Mouse (Mus musculus) kidney, embryonic 16.5 days (tissue): ENCODE data around the gene Lyrm7. TPM values are rescaled to one million over a fixed set of nuclear protein-coding genes. Genes with fewer than 3 reads are reported as not detected.

ENCODE experiments used
- ATAC-seq: fragments of 200-750 bp; cut with Nextera tagmentation; 2 replicates; pipeline ENCODE4 v1.8.0; 2017; ENCODE audit warnings: moderate TSS enrichment; ENCODE audit not compliant: low FRiP score, low TSS enrichment
- H3K27ac ChIP-seq: fragments of 300-500 bp; sonication (generic); 2 replicates; pipeline ENCODE4 v1.5.1; 2014; ENCODE audit warnings: low read length
- H3K27me3 ChIP-seq: fragments of 300-500 bp; sonication (generic); 2 replicates; pipeline ENCODE4 v1.6.1; 2014; ENCODE audit warnings: low read length, control low read depth, mixed read lengths; ENCODE audit not compliant: insufficient read depth
- H3K36me3 ChIP-seq: fragments of 300-500 bp; sonication (generic); 2 replicates; pipeline ENCODE4 v1.6.1; 2014; ENCODE audit warnings: low read length, control low read depth, mixed read lengths; ENCODE audit not compliant: insufficient read depth
- H3K4me1 ChIP-seq: fragments of 300-500 bp; sonication (generic); 2 replicates; pipeline ENCODE4 v1.6.1; 2014; ENCODE audit warnings: low read length, control low read depth, mixed read lengths; ENCODE audit not compliant: insufficient read depth
- H3K4me2 ChIP-seq: fragments of 300-500 bp; sonication (generic); replicated peaks from 2 replicates; pipeline ENCODE4 v1.6.1; 2014; ENCODE audit warnings: low read depth, low read length
- H3K4me3 ChIP-seq: fragments of 300-500 bp; sonication (generic); 2 replicates; pipeline ENCODE4 v1.5.1; 2014; ENCODE audit warnings: mild to moderate bottlenecking, low read length
- H3K9ac ChIP-seq: fragments of 300-500 bp; sonication (generic); replicated peaks from 2 replicates; pipeline ENCODE4 v1.6.1; 2014; ENCODE audit warnings: low read length
- H3K9me3 ChIP-seq: fragments of 300-500 bp; sonication (generic); 2 replicates; pipeline ENCODE4 v1.6.1; 2016; ENCODE audit warnings: low read length, control low read depth
- WGBS: fragments of 180-500 bp; shearing (Covaris S2); extraction: QIAGEN DNeasy Blood & Tissue Kit; methylation state at CpG from one replicate; pipeline ENCODE4 v1.1.7; 2014; 5-methylcytosine and 5-hydroxymethylcytosine counted together
- polyA plus RNA-seq: library from polyadenylated mRNA; unstranded; fragments of >200 nt; fragmentation: Nextera tagmentation; extraction: Ambion mirVana; gene quantifications from 2 replicates; pipeline ENCODE4 v1.2.1, GENCODE M21; 2015

The Lyrm7 gene
- polyA plus RNA-seq, 1 experiment from 2014 or later: 9.2 TPM

- H3K27ac ChIP-seq: no peak overlapping the region
- no peaks in the 10 kb centered on the region for H3K36me3 ChIP-seq
- no peak overlapping the region for H3K9ac ChIP-seq
- H3K27me3 ChIP-seq: no peaks in the 10 kb centered on the region
- H3K4me1 ChIP-seq: peaks cover under 1% of the 10 kb centered on the region
- no peak overlapping the region for H3K4me3 ChIP-seq
- H3K9me3 ChIP-seq: no peaks in the 10 kb centered on the region
- WGBS: 94% methylated on average over 4 of the region's 4 CpGs
- no peak overlapping the region for H3K4me2 ChIP-seq
- ATAC-seq: no peak
Measured at GRCm38 (mm10) chr11:54791458-54791857, 69.3 kb downstream of the Lyrm7 start.

DNA sequence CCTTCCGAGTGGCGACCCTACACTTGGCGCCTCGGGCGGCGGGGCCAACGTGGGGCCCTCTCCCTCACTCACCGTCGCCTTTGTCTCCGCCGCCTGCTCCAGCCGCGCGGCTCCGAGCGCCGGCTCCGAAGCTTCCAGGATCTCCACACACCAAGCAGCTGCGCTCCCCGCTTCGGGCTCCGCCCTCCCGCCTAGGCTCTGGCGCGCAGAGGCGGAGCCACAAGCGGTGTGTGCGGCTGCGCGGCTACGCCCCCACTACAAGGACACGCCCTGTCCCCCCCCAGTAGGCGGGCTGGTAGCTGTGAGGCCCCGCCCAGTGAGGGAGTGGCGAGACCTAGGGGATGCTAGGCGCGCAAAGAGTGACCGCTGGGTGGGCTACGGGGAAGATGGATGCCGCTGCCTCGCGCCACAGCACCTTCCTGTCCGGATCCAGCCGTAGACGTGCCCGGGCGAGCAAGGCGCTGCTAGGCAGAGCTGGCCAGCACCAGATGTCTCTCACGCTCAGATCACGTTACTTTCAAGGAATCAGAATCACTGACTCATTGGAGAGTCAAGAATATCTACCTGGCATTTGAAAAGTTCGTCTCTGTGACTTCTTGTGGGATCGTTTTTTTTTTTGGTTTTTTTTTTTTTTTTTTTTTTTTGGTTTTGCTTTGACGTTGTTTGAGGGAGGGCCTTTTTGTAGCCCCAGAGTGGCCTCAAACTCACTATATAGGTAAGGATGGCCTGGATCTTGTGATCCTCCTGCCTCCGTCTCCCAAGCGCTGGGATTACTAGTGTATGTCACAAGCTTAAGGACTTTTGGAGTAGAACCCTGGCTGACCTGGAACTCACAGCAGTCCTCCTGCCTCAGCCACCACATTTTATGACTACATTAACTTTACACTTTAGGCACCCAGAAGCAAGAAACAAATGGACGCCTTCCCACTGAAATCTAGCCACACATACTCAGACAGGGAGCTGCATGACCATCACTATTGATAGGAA lies 72.9 kb downstream of the Lyrm7 start, which contains the start of gene Cdc42se2:
Gene Cdc42se2 (minus strand): TSS at position 188 of the 987 bp plus-strand sequence.
- peak; percentile 98 for ATAC-seq
- H3K9me3 ChIP-seq: no peaks in the 10 kb centered on the region
- H3K27ac ChIP-seq: peak within 1 kb of the TSS; percentile 99
- H3K4me2 ChIP-seq: peak within 1 kb of the TSS; percentile 82
- no peaks in the 10 kb centered on the region for H3K27me3 ChIP-seq
- no peaks in the 10 kb centered on the region for H3K36me3 ChIP-seq
- H3K4me1 ChIP-seq: peaks cover 7% of the 10 kb centered on the region
- H3K9ac ChIP-seq: peak within 1 kb of the TSS; percentile 96
- H3K4me3 ChIP-seq: peak within 1 kb of the TSS; percentile 96
- 3% methylated on average over 56 of the region's 56 CpGs for WGBS

DNA sequence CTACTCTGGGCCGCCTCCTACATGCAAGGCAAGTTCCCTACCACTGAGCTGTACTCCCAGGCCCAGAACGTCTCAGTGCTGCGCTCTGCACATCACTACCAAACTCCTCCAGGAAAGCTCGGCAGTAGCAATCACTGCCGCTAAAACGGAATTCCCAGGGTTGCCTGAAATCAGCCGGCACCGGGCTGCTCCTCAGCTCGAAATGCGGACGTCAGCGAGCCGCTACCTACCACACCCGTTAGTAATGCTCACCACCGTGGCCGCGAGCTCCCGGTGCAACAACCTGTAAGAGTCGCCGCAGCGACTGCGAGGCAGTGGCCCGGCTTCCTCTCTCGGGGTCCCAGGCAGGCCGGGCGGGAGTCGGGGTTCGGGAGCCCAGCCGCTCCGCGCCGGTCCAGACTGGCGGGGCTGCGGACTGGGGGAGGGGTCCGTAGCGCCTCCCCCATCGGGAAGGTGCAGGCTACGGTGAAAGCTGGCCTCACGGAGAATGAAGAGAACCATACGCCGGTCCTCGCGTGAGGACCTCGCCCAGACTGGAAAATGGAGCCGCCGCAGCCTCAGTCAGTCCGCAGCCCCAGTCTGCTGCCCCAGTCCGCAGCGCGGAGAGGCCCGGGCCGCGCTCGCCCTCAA lies 73.7 kb downstream of the Lyrm7 start:
- Histone ChIP-seq H3K36me3 (no peaks in the 10 kb centered on the region), H3K27ac (peak overlapping the region; percentile 99), H3K4me3 (peak overlapping the region; percentile 96), H3K27me3 (no peaks in the 10 kb centered on the region), H3K9me3 (no peaks in the 10 kb centered on the region), H3K9ac (peak overlapping the region; percentile 96), H3K4me2 (peak overlapping the region; percentile 82), H3K4me1 (peaks cover 12% of the 10 kb centered on the region)
- peak; percentile 84 for ATAC-seq
- under 1% methylated on average over 53 of the region's 54 CpGs for WGBS

- Histone ChIP-seq H3K9ac (no peak overlapping the region), H3K36me3 (no peaks in the 10 kb centered on the region), H3K4me1 (peaks cover 12% of the 10 kb centered on the region), H3K4me2 (no peak overlapping the region), H3K9me3 (no peaks in the 10 kb centered on the region), H3K27me3 (no peaks in the 10 kb centered on the region), H3K4me3 (no peak overlapping the region), H3K27ac (no peak overlapping the region)
- ATAC-seq: no peak
- 92% methylated on average over 3 of the region's 3 CpGs for WGBS
Measured at GRCm38 (mm10) chr11:54785566-54785965, 75.2 kb downstream of the Lyrm7 start.

DNA sequence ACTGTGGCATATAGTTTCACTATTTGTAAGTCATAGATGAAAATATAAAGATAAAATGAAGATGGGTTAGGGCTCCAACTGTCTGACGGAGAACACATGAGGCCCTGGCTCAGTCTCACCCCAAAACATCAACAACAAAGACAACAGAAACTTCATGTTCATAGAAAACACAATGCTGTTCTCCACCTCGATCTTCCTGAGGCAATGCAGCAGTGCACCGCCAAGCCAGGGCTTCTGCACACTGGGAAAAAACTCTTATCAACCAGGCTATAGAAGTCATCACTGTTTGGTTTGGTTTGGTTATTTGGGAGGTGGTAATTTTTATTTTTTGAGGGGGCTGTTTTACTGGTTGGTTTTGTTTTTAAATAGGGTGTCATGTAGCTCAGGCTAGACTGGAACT lies 76.3 kb downstream of the Lyrm7 start:
- no peak for ATAC-seq
- Histone ChIP-seq H3K4me3 (no peak overlapping the region), H3K9me3 (no peaks in the 10 kb centered on the region), H3K27ac (no peak overlapping the region), H3K36me3 (no peaks in the 10 kb centered on the region), H3K27me3 (no peaks in the 10 kb centered on the region), H3K4me1 (peaks cover 12% of the 10 kb centered on the region), H3K9ac (no peak overlapping the region), H3K4me2 (no peak overlapping the region)
- WGBS: 94% methylated on average over 3 of the region's 3 CpGs

- no peak overlapping the region for H3K4me2 ChIP-seq
- H3K9ac ChIP-seq: no peak overlapping the region
- H3K27me3 ChIP-seq: no peaks in the 10 kb centered on the region
- no peaks in the 10 kb centered on the region for H3K36me3 ChIP-seq
- H3K4me3 ChIP-seq: no peak overlapping the region
- ATAC-seq: no peak
- no peak overlapping the region for H3K27ac ChIP-seq
- no peaks in the 10 kb centered on the region for H3K9me3 ChIP-seq
- peaks cover 18% of the 10 kb centered on the region for H3K4me1 ChIP-seq
- WGBS: 77% methylated on average over 6 of the region's 6 CpGs
Measured at GRCm38 (mm10) chr11:54782253-54782652, 78.5 kb downstream of the Lyrm7 start.

- ATAC-seq: no peak
- no peak overlapping the region for H3K27ac ChIP-seq
- no peak overlapping the region for H3K4me3 ChIP-seq
- H3K4me1 ChIP-seq: peaks cover 18% of the 10 kb centered on the region
- no peak overlapping the region for H3K4me2 ChIP-seq
- no peaks in the 10 kb centered on the region for H3K9me3 ChIP-seq
- H3K9ac ChIP-seq: no peak overlapping the region
- WGBS: 83% methylated on average over 1 of the region's 1 CpGs
- H3K36me3 ChIP-seq: no peaks in the 10 kb centered on the region
- H3K27me3 ChIP-seq: no peaks in the 10 kb centered on the region
Measured at GRCm38 (mm10) chr11:54779946-54780345, 80.8 kb downstream of the Lyrm7 start.

DNA sequence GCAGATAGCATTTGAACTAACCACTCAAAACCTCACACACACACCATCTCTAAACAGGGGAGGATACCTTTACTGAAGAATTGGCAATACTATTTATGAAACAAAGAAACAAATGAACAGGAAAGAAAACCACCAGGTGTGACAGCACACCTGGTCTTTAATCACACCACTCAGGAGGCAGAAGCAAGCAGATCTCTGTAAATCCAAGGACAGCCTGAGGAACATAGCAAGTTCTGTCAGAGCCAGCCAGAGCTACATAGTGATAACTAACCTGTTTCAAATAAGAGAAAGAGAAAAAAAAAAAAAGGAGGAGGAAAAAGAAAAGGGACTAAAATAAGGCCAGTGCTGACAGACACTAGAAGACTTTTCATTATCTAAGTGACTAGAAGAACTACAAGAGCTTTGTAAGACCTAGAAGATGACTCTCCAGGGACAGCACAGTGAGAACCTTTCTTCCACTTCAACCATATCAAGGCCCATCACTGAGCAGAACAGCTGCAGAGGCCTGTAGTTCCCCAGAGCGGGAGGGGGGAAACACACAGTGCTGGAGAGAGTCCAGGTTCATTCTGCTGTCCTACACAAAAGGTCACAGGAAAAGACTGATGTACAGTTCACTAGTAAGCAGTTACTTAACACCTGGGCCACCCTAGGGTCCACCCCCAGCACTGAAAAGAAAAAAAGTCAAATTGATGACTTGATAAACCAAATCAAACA lies 82.4 kb downstream of the Lyrm7 start:
- no peaks in the 10 kb centered on the region for H3K36me3 ChIP-seq
- no peak overlapping the region for H3K27ac ChIP-seq
- no peak overlapping the region for H3K9ac ChIP-seq
- H3K27me3 ChIP-seq: no peaks in the 10 kb centered on the region
- H3K4me3 ChIP-seq: no peak overlapping the region
- 73% methylated on average over 1 of the region's 1 CpGs for WGBS
- ATAC-seq: no peak
- no peaks in the 10 kb centered on the region for H3K9me3 ChIP-seq
- no peak overlapping the region for H3K4me2 ChIP-seq
- peaks cover 26% of the 10 kb centered on the region for H3K4me1 ChIP-seq

DNA sequence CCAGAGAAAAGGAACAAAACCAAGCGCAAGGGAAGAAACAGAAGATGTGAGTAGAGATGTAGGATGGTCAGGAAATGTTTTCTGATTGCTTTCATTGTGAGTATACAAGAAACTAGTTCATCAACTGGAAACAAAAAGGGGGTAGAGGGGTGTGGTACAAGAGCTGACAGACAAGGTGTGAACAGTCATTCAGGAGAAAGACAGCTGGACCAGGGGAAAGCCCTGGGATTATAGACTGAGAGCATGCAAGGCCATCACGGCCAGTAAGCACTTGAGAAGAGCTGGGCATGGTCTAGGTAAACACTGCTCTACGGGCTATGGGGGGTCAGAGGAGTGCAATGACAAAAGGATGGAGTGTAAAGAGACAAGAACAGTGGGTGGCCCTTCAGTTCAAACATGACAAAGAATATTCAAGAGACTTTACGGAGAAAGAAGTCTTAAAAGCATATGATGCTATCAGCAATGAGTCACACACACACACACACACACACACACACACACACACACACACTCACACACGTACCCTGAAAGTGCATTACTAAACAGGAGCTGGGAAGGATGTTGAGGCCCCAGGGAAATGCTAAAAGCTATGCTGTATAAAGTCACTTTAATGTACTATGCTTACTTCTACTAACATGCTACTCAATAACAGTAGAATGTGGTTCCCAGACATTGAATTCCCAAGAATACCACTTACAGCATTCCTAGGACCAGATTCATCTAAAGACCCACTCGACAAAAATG lies 83.2 kb downstream of the Lyrm7 start:
- no peak overlapping the region for H3K9ac ChIP-seq
- H3K4me1 ChIP-seq: peaks cover 26% of the 10 kb centered on the region
- no peak overlapping the region for H3K4me3 ChIP-seq
- WGBS: 76% methylated on average over 6 of the region's 6 CpGs
- no peaks in the 10 kb centered on the region for H3K36me3 ChIP-seq
- H3K9me3 ChIP-seq: no peaks in the 10 kb centered on the region
- no peak for ATAC-seq
- H3K27me3 ChIP-seq: no peaks in the 10 kb centered on the region
- H3K27ac ChIP-seq: no peak overlapping the region
- H3K4me2 ChIP-seq: no peak overlapping the region
